Mouse (Mus musculus) ES-Bruce4 (cell line): ENCODE measurements around the gene Thoc5. TPM values are rescaled to one million over a fixed set of nuclear protein-coding genes. Genes with fewer than 3 reads are reported as not detected.

Experiments used
- H3K27ac ChIP-seq: 2 replicates; pipeline ENCODE4 v1.5.1; 2012; ENCODE audit warnings: low read length, inconsistent platforms; ENCODE audit not compliant: insufficient read depth
- H3K27me3 ChIP-seq: 2 replicates; pipeline ENCODE4 v1.6.1; 2012; ENCODE audit warnings: mild to moderate bottlenecking, low read length, inconsistent platforms; ENCODE audit not compliant: control insufficient read depth, poor library complexity, insufficient read depth, severe bottlenecking
- H3K36me3 ChIP-seq: 2 replicates; pipeline ENCODE4 v1.6.1; 2012; ENCODE audit warnings: inconsistent platforms, mild to moderate bottlenecking, low read length, moderate library complexity; ENCODE audit not compliant: control insufficient read depth, poor library complexity, insufficient read depth, severe bottlenecking
- H3K4me1 ChIP-seq: one replicate; pipeline ENCODE4 v1.8.1; 2011; ENCODE audit warnings: low read length; ENCODE audit not compliant: control insufficient read depth, insufficient read depth
- H3K4me3 ChIP-seq: 2 replicates; pipeline ENCODE4 v1.5.1; 2011; ENCODE audit warnings: low read depth, mild to moderate bottlenecking, low read length
- H3K9ac ChIP-seq: 2 replicates; pipeline ENCODE4 v1.6.1; 2012; ENCODE audit warnings: low read depth, mild to moderate bottlenecking, inconsistent platforms; ENCODE audit not compliant: poor library complexity, severe bottlenecking
- H3K9me3 ChIP-seq: replicated peaks from 2 replicates; pipeline ENCODE4 v1.6.1; 2012; ENCODE audit warnings: mild to moderate bottlenecking, low read length, inconsistent platforms; ENCODE audit not compliant: control insufficient read depth, poor library complexity, insufficient read depth, severe bottlenecking
- CTCF ChIP-seq: IDR thresholded peaks from one replicate; pipeline ENCODE4 v1.8.1; 2011; ENCODE audit warnings: low read depth, low read length
- EP300 ChIP-seq: IDR thresholded peaks from 2 replicates; pipeline ENCODE4 v1.6.1; 2011; ENCODE audit warnings: low read depth, low read length; ENCODE audit not compliant: insufficient read depth
- POLR2A ChIP-seq: IDR thresholded peaks from one replicate; pipeline ENCODE4 v1.8.1; 2011; ENCODE audit warnings: low read length; ENCODE audit not compliant: insufficient read depth
- polyA plus RNA-seq: library from polyadenylated mRNA; stranded (reverse); fragments of >200 nt; gene quantifications from 2 replicates; pipeline ENCODE4 v1.2.4, GENCODE M21; 2011; ENCODE audit warnings: low read depth; ENCODE audit not compliant: missing spikeins, insufficient read depth, insufficient read length

Gene Thoc5
- polyA plus RNA-seq, 1 experiment: 51.3 TPM

- Histone ChIP-seq H3K4me1 (peaks cover 3% of the 10 kb centered on the region), H3K9me3 (no peaks in the 10 kb centered on the region), H3K27ac (no peak overlapping the region), H3K27me3 (no peaks in the 10 kb centered on the region), H3K9ac (no peak overlapping the region), H3K36me3 (peaks cover 25% of the 10 kb centered on the region), H3K4me3 (no peak overlapping the region)
- TF ChIP-seq EP300: no peak
- TF ChIP-seq CTCF: peak; percentile 92
- TF ChIP-seq POLR2A: no peak
Measured at GRCm38 (mm10) chr11:4900437-4900836, 5.3 kb downstream of the Thoc5 start.

GRCm38 (mm10) chr11:4901956-4902355, 6.8 kb downstream of the Thoc5 start:
- Histone ChIP-seq H3K9ac (no peak overlapping the region), H3K4me3 (no peak overlapping the region), H3K4me1 (peaks cover 3% of the 10 kb centered on the region), H3K9me3 (no peaks in the 10 kb centered on the region), H3K36me3 (peaks cover 25% of the 10 kb centered on the region), H3K27me3 (no peaks in the 10 kb centered on the region), H3K27ac (no peak overlapping the region)
- TF ChIP-seq CTCF (no peak), POLR2A (no peak), EP300 (no peak)

GRCm38 (mm10) chr11:4906231-4906630, 11.1 kb downstream of the Thoc5 start:
- no peaks in the 10 kb centered on the region for H3K4me1 ChIP-seq
- peaks cover 29% of the 10 kb centered on the region for H3K36me3 ChIP-seq
- TF ChIP-seq CTCF (no peak), EP300 (no peak), POLR2A (no peak)
- no peaks in the 10 kb centered on the region for H3K9me3 ChIP-seq
- no peaks in the 10 kb centered on the region for H3K27me3 ChIP-seq
- H3K4me3 ChIP-seq: no peak overlapping the region
- no peak overlapping the region for H3K27ac ChIP-seq
- H3K9ac ChIP-seq: no peak overlapping the region

- Histone ChIP-seq H3K27ac (no peak overlapping the region), H3K36me3 (peaks cover 11% of the 10 kb centered on the region), H3K4me1 (no peaks in the 10 kb centered on the region), H3K4me3 (no peak overlapping the region), H3K27me3 (no peaks in the 10 kb centered on the region), H3K9ac (no peak overlapping the region), H3K9me3 (no peaks in the 10 kb centered on the region)
- TF ChIP-seq EP300 (no peak), POLR2A (no peak), CTCF (peak; percentile 46)
Measured at GRCm38 (mm10) chr11:4916068-4916467, 20.9 kb downstream of the Thoc5 start.

GRCm38 (mm10) chr11:4921281-4921680, 26.2 kb downstream of the Thoc5 start:
- Histone ChIP-seq H3K4me1 (no peaks in the 10 kb centered on the region), H3K27ac (no peak overlapping the region), H3K27me3 (no peaks in the 10 kb centered on the region), H3K9ac (no peak overlapping the region), H3K9me3 (no peaks in the 10 kb centered on the region), H3K4me3 (no peak overlapping the region), H3K36me3 (peaks cover 28% of the 10 kb centered on the region)
- TF ChIP-seq CTCF (no peak), POLR2A (no peak), EP300 (no peak)

GRCm38 (mm10) chr11:4921751-4922150, 26.6 kb downstream of the Thoc5 start:
- Histone ChIP-seq H3K9ac (no peak overlapping the region), H3K4me1 (no peaks in the 10 kb centered on the region), H3K27ac (no peak overlapping the region), H3K27me3 (no peaks in the 10 kb centered on the region), H3K9me3 (no peaks in the 10 kb centered on the region), H3K36me3 (peaks cover 29% of the 10 kb centered on the region), H3K4me3 (no peak overlapping the region)
- TF ChIP-seq CTCF: no peak
- no peak for TF ChIP-seq POLR2A
- no peak for TF ChIP-seq EP300
